Mouse (Mus musculus): ENCODE results near the gene Pex6.

Gene Pex6

DNA sequence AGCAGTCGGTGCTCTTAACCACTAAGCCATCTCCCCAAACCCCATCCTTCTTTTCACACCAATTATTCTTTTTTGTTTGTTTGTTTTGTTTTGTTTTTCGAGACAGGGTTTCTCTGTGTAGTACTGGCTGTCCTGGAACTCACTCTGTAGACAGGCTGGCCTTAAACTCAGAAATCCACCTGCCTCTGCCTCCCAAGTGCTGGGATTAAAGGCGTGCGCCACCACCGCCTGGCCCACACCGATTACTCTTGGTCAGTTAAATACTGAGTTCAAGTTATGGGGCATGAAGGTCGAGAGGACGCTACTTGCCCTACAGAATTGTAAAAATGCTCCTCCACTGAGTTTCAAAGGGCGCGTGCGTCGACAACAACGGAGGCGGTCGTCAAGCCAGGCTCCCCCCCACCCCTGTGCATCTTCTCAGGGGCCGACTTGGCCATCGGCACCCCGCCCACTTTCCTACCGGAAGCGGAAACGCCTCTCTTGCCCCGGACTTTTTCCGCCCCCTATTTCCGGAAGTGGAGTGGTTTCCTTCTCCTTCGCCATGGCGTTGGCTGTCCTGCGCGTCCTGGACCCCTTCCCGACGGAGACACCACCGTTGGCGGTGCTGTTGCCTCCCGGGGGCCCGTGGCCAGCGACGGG is at the start of gene Pex6:
TSS of gene Pex6 (plus strand) at position 505 of the 639 bp plus-strand sequence.
- peak; percentile 91 to 94 for DNase-seq (ENCODE audit: low spot score in 2 of 2)

DNA sequence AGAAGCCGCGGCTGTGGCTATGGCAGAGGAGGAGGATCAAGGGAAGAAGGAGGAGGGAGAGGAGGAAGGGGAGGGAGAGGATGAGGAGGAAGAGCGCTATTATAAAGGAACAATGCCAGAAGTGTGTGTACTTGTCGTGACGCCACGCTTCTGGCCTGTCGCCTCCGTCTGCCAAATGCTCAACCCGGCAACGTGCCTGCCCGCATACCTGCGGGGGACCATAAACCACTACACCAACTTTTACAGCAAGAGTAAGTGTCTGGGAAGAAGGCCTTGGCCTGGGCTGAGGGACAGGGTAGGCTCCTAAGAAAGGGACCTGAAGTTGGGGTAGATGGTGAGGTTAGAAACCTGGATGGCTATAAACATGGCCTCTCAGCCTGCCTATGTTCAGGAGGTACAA is 49.3 kb upstream of the Pex6 start:
- no peak for DNase-seq (ENCODE audit: low spot score in 2 of 2)

DNA sequence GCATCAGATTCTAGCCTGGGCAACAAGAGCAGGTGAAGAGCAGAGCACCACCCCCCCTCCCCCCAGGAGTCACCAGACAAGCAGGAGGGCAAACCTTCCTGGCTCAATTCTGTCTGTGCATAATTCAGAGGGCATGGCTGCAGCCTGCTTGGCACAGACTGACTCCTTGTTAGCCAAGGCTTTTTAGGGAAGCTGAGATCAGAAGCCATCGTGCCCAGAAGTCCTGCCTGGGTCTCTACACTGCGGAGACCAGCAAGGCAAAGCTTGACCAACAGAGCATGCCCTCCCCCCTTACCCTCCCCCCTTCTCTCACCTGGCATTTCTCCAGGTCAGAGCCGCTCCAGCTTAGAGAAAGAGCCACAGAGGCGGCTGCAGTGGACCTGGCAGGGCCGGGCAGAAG is 48.5 kb upstream of the Pex6 start:
- no peak for DNase-seq (ENCODE audit: low spot score in 2 of 2)

DNA sequence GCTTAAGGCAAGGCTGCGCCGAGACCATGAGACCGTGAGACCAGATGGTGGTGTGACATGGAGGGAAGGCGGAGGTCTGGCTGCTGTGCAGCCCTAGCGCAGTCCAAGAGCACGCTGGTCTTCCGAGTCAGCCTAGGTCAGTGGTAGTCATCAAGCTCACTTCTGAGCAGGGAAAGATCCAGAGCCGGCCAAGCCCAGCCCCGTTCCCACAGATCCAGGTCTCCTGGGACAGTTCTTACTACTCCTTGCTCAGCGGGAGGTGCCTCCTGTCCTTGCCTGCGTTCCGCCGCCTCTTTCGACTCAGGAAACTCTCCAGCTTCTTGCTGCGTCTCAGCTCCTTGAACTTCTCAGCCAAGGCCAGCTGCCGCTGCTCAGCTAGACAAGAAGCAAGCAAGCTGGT is 43.6 kb upstream of the Pex6 start:
- DNase-seq (ENCODE audit: low spot score in 2 of 2), result no peak

DNA sequence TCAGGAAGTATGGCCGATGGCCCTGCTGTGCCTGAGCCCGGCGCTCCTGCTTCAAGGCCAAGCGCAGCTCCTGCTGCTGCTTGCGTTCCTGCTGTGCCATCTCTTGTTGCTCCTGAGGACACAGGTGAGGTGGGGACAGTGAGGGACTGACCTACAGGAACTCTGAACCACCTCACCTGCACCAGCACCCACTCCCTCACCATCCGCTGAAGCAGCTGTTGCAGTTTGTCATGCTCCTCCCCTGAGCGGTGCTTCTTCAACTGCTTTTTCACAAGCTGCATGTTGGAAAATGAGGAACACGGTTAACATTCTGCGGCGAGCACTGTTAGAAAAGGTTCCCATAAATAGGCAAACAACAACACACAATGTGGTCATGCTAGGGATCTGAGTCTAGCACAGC is 41.4 kb upstream of the Pex6 start:
- DNase-seq (ENCODE audit: low spot score in 2 of 2), result no peak

DNA sequence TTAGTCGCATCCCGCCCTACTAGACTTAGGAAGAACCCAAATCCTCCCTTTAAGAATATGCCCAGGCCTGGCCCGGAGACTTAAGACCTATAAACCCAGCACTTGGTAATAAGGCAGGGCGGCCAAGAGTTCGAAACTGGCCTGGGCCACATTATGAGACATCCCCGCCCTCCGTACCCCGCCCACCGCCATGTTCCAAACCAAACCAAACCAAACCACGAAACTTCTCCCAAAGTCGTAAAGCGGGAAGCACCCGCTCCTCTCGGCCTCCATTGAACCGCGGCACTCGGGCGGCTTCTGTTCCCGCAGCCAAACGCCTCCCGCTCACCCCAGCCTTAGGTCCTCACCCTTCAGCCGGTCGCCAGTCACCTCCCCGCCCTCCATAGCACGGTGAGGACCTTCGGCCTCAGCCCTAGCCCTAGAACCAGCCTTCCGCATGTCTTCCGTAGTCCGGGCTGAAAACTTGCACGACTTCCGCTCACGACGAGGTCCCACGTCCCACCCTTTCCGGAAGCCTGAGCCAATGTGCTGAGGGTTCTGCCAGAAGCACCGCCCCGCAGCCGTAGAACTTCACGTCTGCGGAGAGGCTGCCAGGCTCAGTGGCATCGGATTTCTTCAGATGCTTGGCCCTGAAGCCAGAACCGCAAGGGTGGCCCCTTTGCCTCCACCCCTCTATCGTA is 37.3 kb upstream of the Pex6 start, which contains the start of gene Rrp36:
TSS of gene Rrp36 (minus strand) at position 503 of the 680 bp plus-strand sequence.
- peak; percentile 77 to 83 for DNase-seq (ENCODE audit: low spot score in 2 of 2)

DNA sequence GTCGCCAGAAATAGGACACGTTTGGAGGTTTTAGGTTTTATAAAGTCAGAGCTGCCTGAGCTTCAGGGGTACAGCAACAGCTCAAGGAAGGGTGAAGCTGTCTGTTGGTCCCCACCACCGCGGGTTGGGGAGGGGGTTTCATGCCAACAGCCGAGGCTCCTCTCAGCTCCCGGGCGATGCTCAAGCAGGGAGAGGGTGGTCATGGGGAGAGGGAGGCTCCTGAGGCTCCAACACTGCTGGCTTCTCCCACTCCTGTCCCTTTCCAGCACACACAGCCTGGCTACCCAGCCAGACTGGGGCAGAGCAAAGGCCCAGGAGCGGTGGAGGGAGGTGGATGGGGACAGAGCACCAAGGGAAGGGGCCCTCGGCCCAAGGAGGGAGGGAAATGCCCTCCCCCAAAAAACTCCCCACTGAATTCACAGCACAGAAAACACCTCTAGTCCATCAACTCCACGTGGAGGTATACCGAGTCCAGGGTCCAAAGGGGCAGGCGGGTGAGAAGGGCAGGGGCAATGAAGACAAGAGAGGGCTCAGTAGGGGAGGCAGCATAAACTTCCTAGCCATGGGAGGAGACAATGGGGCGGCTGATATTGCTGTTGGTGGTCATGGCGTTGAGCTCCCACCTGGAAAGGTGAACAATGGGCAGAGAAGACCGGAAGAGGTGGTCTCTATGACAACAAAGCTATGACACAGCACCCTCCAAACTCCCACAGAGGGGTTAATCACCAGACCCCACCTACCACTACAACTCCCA is 36.6 kb upstream of the Pex6 start:
- no peak for DNase-seq (ENCODE audit: low spot score in 2 of 2)

DNA sequence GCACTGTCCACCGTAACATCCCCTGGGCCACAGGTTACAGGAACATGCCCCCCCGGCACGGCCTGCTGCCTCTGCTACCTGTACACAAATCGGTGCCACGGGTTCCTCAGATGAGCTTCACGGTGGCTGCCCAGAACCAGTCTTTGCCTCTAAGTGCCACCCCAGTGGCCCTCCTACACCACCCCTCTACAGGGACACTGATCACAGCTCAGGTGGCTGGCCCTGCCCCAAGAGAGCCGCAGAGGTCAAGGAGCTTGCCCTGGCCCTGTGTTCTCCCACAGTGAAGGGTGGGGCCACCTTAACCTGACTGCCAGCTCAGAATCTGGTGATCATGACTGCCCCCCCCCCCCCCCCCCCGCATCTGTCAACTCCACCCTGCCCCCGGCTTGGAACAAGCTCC is 32.8 kb upstream of the Pex6 start, which contains the start of gene Mea1:
TSS of gene Mea1 (plus strand) at position 378 of the 400 bp plus-strand sequence.
- no peak for DNase-seq (ENCODE audit: low spot score in 2 of 2)

DNA sequence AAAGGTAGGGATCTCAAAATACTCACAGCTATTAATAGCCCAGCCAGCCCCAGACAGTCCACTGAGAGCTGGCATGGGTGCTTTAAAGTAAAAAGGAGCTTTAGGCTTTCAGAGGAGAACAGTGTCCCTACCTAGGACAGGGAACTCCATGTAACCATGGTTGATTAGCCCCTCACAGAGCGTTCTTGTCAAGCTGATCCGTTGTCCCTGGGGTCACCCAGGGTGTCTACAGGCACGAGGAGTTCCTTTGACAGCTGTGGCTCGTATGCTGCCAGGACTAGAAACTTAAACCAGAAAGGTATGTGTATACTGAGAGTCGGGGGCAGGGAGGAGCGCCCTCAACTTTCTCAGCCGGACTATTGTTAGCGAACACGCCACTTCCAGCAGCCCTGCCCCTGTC is 32.4 kb upstream of the Pex6 start:
- DNase-seq (ENCODE audit: low spot score in 2 of 2), result no peak

DNA sequence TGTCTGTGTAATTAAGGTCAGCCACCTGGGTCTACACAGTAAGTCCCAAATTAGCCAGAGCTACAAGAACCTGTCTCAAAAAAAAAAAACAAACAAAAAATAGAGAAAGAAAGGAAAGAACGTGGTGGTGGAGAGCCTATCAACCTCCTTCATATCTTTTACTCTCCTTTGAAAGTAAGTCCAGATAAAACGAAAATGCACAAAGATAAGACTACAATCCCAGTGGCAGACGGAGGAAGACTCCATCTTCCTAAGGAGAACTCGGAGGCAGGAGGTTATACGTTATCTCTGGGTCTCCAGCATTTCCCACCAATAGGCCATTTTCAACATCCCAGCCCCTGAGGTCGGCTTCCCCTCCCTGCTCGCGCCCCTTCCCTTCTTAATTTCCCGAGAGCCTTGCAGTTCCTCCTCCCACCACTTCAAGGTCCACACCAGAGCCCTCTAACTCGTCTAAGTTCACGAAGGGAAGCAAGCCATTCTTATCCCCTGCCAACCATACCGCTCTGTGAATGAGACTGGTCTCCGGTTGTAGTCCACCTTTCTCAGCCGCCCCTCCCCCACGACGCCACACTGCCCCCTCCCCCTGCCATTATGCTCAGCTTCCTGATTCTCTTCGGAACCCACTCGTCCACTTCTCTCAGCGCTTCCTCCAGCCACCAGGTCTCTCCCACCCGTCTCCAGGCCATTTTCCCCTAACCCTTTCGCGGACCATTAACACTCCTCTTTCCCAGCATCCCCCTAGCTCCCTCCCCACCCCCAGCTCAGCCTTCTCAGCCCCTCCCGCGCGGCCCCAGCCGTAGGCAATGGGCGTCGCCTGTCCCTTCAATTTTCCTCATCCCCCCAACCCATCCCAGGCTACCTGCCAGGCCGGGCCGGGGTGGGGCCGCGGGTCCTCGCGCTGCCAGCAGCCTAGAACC is 31.2 kb upstream of the Pex6 start:
- peak in 1 of 2 experiments; percentile 49 for DNase-seq (ENCODE audit: low spot score in 2 of 2)

DNA sequence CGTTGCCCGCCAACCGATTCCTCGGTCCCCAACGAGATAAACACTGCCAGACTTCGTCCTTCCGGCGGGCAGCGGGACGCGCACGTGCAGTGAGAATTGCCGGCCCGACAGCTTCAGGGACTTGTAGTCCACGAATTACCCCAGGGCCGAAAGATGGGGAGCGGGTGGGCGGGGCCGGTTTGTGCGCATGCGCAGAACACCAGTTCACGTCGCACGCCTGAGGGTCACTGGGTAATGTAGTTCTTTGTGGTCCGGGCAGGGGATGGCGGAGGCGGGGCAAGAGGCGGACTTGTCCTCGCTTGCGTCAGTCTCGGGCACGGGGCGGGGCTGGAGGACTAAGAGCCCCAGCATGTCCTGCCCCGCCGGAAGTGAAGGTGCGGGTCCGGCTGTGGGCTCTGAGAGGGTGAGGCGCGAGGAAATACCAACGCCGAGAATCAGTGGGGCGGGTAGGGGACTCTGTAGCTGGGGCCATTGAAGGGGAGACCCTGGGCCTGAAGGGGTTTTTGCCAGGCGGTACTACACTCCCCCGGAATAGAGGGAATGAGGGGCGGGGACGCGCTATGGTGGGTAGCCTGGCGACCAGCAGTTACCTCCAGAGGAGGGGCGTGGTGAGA is 30.4 kb upstream of the Pex6 start, which contains the start of gene Klhdc3:
TSS of gene Klhdc3 (minus strand) at position 155 of the 614 bp plus-strand sequence.
- DNase-seq (ENCODE audit: low spot score in 2 of 2), result peak; percentile 95 to 96

DNA sequence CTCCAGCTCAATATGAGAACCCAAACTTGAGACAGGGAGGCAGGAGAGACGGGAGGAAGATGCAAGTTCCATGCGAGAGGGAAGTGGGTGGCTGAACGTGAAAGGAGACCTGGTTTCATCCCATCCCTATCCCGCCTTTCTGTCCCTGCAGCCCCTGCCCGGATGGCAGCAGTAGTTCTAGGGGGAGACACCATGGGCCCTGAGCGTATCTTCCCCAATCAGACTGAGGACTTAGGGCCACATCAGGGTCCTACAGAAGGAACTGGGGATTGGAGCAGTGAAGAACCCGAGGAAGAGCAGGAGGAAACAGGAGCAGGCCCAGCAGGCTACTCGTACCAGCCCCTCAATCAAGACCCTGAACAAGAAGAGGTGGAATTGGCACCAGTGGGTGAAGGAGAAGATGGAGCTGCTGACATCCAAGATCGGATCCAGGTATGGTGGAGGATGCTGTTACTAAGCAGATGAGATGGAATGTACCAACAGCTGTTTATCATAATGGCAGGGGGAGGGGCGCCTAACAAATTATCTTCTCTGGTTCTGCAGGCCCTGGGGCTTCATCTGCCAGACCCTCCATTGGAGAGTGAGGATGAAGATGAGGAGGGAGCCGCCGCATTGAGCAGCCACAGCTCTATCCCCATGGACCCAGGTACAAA is 29.7 kb upstream of the Pex6 start:
- no peak for DNase-seq (ENCODE audit: low spot score in 2 of 2)

DNA sequence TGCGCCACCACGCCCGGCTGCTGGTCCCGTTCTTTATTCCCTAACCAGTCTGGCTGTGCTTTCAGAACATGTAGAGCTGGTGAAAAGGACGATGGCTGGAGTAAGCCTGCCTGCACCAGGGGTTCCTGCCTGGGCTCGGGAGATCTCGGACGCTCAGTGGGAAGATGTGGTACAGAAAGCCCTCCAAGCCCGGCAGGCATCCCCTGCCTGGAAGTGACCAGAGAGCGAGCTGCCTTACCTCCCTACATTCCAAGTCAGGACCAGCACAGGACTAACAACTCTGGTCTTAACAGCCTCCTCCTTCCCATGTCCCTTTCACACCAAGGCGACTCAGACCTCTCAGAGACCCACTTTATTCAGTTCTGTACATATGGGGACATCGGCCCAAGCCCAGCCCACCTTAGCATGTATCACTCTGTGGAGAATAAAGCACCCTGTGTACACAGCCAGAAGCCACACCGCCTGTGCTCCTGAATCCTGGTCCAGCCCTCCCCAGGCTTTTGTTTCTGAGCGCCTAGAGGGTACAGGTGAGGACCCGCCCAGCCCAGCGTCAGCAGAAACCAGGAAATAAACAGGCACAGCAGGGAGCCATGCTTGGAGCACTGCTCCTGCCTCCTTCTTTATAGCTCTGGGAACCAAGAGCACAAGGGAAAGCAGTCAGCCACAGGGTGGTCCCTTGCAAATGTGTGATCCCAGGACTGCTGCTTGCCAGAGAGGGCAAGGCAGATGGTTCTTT is 28.4 kb upstream of the Pex6 start:
- no peak for DNase-seq (ENCODE audit: low spot score in 2 of 2)

DNA sequence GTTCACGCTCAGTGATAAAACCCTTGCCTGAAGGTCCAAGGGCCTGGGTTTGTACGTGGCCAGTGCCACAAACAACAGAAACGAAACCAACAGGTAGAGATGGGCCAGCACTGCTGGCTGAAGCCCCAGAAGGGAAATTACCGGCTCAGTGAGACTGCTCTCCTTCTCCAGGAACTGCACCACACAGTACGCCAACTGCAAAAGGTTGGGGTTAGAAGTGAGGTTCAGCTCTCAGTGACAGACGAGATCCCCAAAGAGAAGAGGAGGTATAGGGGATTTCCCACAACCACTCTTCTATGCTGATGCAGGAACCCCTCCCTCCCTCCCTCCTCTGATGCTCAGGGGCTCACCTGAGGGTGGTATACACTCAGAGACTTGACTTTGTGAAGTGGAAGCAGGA is 25.4 kb upstream of the Pex6 start:
- no peak for DNase-seq (ENCODE audit: low spot score in 2 of 2)

DNA sequence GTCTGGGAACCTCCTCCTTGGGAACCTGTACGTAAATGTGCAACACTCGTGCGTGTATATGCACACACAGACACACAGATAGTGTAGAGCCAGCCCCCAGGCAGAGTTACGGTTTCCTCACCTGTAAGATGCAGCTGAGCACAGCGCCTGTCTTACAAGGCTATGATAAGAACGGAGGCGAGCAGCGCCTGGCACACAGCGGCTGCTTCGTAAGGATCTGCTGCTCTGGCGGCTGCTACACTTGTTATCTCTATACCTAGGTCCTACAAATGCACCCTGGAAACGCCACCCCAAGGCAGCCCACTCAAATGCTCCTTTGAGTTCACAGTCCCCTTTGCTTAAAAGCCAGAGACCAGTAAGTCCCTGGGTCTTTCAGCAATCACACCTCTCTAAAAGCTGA is 20.6 kb upstream of the Pex6 start:
- DNase-seq (ENCODE audit: low spot score in 2 of 2), result no peak

DNA sequence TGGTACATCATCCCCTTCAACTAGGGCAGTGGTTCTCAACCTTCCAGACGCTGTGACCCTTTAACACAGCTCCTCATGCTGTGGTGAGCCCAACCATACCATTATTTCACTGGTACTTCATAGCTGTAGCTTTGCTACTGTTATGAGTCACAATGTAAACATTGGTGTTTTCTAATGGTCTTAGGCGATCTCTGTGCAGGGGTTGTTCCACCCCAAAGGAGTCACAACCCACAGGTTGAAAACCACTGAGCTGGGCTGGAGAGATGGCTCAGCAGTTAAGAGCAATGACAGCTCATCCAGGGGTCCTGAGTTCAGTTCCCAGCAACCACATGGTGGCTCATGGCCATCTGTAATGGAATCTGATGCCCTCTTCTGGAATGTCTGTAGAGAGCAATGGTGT is 19.9 kb upstream of the Pex6 start:
- no peak for DNase-seq (ENCODE audit: low spot score in 2 of 2)

DNA sequence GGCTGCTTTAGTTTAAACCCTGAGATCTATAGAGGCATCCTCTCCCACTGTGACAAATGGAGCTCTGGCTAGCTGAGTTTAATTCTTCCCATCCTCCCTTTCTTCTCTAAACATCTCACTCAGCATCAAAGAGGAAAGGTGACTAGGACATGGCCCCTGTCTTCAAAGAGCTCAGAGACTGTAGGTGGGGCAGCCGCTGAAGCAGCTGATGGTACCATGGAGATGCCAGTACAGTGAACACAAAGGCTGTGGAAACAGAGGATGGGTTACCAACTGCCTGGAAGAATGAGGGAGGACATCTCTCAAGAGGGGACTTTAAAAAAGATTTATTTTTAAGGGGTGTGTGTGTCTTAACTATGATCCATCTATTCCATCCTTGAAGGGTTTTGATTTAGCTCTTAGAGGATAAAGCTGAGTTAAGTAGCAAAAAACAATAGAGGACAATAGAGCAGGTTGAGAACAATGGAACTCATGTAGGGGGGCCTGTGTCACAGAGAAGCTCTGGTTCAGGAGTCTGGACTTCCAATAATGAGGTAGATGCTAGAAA is 16.7 kb upstream of the Pex6 start:
- no peak for DNase-seq (ENCODE audit: low spot score in 2 of 2)

DNA sequence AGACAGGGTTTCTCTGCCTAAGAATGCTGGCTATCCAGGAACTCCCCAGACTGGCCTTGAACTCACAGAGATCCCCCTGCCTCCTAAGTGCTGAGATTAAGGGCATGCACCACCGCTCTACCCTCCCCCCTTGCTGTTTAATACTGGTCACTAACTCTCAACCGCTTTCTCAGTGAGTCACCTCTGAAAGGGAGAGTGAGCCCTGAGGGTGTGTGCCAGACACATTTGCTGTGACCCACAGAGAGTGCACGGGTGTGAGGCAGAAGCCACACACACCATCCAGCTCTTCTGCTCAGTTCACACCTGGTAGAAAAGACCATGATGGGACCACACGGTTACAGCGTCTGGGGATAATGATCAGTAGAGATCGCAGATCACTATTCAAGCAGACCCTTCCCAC is 12.7 kb upstream of the Pex6 start:
- no peak for DNase-seq (ENCODE audit: low spot score in 2 of 2)

DNA sequence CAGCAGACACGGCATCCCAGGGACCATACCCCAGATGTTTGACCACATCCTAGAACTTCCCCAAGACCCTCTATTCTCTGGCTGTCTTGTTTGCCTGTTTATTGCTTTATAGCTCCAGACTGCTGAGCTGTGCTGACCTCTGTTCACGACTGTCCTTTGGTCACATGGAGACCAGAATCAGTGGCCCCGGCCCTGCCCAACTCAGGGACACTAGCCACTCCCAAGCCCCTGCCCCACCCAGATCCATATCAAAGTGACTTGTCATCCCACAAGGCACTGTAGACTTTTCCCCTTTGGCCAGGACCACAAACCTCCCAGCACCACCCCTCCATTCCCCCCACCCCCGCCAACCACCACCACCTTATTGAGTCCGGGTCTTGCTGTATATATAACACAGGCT is 12.0 kb upstream of the Pex6 start:
- DNase-seq (ENCODE audit: low spot score in 2 of 2), result no peak

DNA sequence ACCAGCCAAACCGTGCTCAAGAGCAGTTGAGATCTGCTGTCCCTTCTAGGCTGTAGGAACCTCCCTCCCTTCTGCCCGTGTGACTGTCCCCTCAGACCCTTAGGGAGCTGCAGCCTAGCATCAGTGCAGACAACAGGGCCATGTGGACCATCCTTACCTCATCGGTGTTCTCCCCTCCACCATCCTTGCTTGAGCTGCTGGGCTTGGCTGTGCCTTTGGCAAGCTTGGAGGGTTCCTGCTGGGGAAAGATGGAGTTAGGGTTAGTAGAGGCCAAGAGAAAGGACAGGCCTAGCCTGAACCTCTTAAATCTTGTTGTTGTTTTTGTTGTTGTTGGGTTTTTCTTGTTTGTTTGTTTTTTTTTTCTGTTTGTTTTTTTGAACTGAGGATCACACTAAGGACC is 11.4 kb upstream of the Pex6 start:
- DNase-seq (ENCODE audit: low spot score in 2 of 2), result no peak
